Mouse (Mus musculus): ENCODE measurements around the gene Aff3. TPM values are rescaled to one million over a fixed set of nuclear protein-coding genes. Genes with fewer than 3 reads are reported as not detected.

Gene Aff3
- polyA plus RNA-seq, 1 experiment from 2014 or later = 9.6 TPM

DNA sequence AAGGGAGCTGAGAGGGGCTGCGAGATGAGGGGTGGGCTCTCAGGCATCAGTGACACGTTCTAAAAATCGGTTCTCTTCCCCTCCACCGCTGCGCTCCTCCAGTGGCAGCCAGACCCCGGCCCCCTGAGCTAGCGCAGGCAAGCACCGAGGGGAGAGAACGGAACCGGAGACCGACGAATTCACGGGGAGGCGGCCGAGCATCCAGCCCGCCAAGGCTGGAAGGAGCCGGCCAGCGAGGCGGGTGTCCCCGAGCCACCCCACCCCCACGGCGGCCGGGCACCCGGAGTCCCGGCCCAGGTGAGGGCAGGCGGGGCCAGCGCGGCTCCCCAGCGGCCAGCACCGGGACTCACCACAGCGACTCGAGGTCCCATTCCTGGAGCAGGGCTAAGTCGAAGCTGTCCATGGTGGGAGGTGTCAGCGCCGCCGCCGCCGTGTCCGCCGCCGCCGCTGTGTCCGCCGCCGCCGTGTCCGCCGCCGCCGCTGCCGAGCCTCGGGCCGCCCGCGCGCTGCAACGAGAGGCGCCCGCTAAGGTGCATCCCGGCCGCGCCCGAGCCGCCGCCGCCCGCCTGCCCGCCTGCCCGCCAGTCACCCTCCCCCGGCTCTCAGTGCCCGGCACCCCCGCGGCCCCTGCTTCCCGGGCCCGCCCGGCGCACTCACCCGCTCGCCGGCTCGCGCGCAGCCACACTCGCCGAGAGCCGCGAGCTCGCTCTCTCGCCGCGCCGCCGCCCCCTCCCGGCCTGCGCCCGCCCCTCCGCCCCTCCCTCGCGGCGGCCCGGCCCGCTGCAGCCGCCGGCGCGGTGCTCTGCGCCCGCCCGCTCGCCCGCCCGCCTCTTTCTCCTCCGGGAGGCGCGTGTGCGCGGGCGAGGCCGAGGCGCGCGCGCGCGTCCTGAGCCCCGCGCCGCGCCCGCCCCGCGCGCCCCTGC lies 37.8 kb downstream of the Aff3 start:
- Histone ChIP-seq H3K9me3 (replicated peaks; ENCODE audit: control insufficient read depth, low read length, poor library complexity, severe bottlenecking) (no peaks in the 10 kb centered on the region), H3K27ac (ENCODE audit: low read length) (peak overlapping the region; percentile 94), H3K27me3 (ENCODE audit: control insufficient read depth, insufficient read depth, low read depth, low read length) (no peaks in the 10 kb centered on the region), H3K36me3 (ENCODE audit: control insufficient read depth, insufficient read depth, low read length) (no peaks in the 10 kb centered on the region), H3K4me2 (ENCODE audit: low read length) (peak overlapping the region; percentile 85), H3K4me3 (ENCODE audit: low read depth, low read length) (peak overlapping the region; percentile 96), H3K9ac (ENCODE audit: low read depth, low read length) (peak overlapping the region; percentile 93), H3K4me1 (ENCODE audit: control insufficient read depth, insufficient read depth, low read length) (peaks cover 35% of the 10 kb centered on the region)
- WGBS = under 1% methylated on average over 60 of the region's 133 CpGs
- ATAC-seq = peak; percentile 87

- peak; percentile 27 for ATAC-seq
- Histone ChIP-seq H3K9ac (ENCODE audit: low read depth, low read length) (peak overlapping the region; percentile 93), H3K27ac (ENCODE audit: low read length) (peak overlapping the region; percentile 94), H3K4me1 (ENCODE audit: control insufficient read depth, insufficient read depth, low read length) (peaks cover 33% of the 10 kb centered on the region), H3K4me3 (ENCODE audit: low read depth, low read length) (peak overlapping the region; percentile 96), H3K4me2 (ENCODE audit: low read length) (peak overlapping the region; percentile 85), H3K9me3 (replicated peaks; ENCODE audit: control insufficient read depth, low read length, poor library complexity, severe bottlenecking) (no peaks in the 10 kb centered on the region), H3K36me3 (ENCODE audit: control insufficient read depth, insufficient read depth, low read length) (no peaks in the 10 kb centered on the region), H3K27me3 (ENCODE audit: control insufficient read depth, insufficient read depth, low read depth, low read length) (no peaks in the 10 kb centered on the region)
- 1% methylated on average over 10 of the region's 10 CpGs for WGBS
Measured at GRCm38 (mm10) chr1:38626388-38626738, 38.4 kb downstream of the Aff3 start.

- no peak overlapping the region for H3K4me2 ChIP-seq (ENCODE audit: low read length)
- H3K27ac ChIP-seq (ENCODE audit: low read length) = no peak overlapping the region
- no peaks in the 10 kb centered on the region for H3K36me3 ChIP-seq (ENCODE audit: control insufficient read depth, insufficient read depth, low read length)
- no peak for ATAC-seq
- WGBS = 47% methylated on average over 4 of the region's 4 CpGs
- H3K4me3 ChIP-seq (ENCODE audit: low read depth, low read length) = no peak overlapping the region
- no peak overlapping the region for H3K9ac ChIP-seq (ENCODE audit: low read depth, low read length)
- H3K4me1 ChIP-seq (ENCODE audit: control insufficient read depth, insufficient read depth, low read length) = peaks cover 16% of the 10 kb centered on the region
- no peaks in the 10 kb centered on the region for H3K9me3 ChIP-seq (replicated peaks; ENCODE audit: control insufficient read depth, low read length, poor library complexity, severe bottlenecking)
- H3K27me3 ChIP-seq (ENCODE audit: control insufficient read depth, insufficient read depth, low read depth, low read length) = no peaks in the 10 kb centered on the region
Measured at GRCm38 (mm10) chr1:38621840-38622239, 42.9 kb downstream of the Aff3 start.

DNA sequence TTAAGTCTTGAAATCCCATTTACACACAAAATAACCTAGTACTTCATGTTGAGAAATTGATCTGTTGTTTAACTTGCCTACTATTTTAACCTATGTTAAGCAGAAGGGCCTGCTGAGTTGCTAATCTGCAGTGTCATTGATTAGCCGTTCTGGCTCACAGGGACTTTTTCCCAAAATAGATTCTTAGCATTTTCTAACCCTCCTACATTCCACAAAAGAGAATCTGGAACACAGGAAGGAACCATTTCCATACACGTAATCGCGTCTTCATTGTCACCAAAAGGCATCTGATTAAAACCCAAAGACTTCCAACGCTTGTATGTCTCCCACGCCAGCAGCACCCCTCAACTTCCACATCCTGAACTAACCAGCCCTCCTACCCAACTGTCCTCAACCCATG lies 44.4 kb downstream of the Aff3 start:
- Histone ChIP-seq H3K4me2 (ENCODE audit: low read length) (no peak overlapping the region), H3K4me1 (ENCODE audit: control insufficient read depth, insufficient read depth, low read length) (peaks cover 9% of the 10 kb centered on the region), H3K36me3 (ENCODE audit: control insufficient read depth, insufficient read depth, low read length) (no peaks in the 10 kb centered on the region), H3K27ac (ENCODE audit: low read length) (no peak overlapping the region), H3K4me3 (ENCODE audit: low read depth, low read length) (no peak overlapping the region), H3K27me3 (ENCODE audit: control insufficient read depth, insufficient read depth, low read depth, low read length) (no peaks in the 10 kb centered on the region), H3K9me3 (replicated peaks; ENCODE audit: control insufficient read depth, low read length, poor library complexity, severe bottlenecking) (no peaks in the 10 kb centered on the region), H3K9ac (ENCODE audit: low read depth, low read length) (no peak overlapping the region)
- WGBS = 84% methylated on average over 6 of the region's 6 CpGs
- no peak for ATAC-seq

DNA sequence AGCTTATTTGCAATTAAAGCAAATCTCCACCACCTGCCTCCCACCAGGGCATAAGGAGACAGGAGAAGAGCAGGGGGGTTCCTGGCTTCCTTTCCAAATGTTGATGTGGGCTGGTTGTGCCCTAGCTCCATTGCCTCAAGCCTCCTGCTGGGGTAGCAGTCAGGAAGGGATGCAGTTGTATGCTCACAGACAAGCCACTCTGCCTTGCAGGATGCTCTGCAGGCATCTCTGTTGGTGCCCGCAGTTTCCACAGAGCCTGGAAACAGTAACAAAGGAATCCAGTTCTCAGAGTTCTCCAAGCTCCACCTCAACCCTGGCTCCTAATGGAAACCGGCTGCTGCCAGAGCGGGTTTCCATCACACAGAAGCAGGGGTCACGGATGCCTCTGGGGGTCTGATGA lies 58.0 kb downstream of the Aff3 start:
- H3K9me3 ChIP-seq (replicated peaks; ENCODE audit: control insufficient read depth, low read length, poor library complexity, severe bottlenecking) = no peaks in the 10 kb centered on the region
- no peak overlapping the region for H3K9ac ChIP-seq (ENCODE audit: low read depth, low read length)
- WGBS = 8% methylated on average over 4 of the region's 4 CpGs
- no peaks in the 10 kb centered on the region for H3K27me3 ChIP-seq (ENCODE audit: control insufficient read depth, insufficient read depth, low read depth, low read length)
- H3K4me2 ChIP-seq (ENCODE audit: low read length) = no peak overlapping the region
- ATAC-seq = peak; percentile 46; the same call in 1 of the 2 replicates
- peak overlapping the region; percentile 65; the same call in 1 of the 2 replicates for H3K27ac ChIP-seq (ENCODE audit: low read length)
- H3K4me3 ChIP-seq (ENCODE audit: low read depth, low read length) = no peak overlapping the region
- peaks cover 10% of the 10 kb centered on the region for H3K4me1 ChIP-seq (ENCODE audit: control insufficient read depth, insufficient read depth, low read length)
- no peaks in the 10 kb centered on the region for H3K36me3 ChIP-seq (ENCODE audit: control insufficient read depth, insufficient read depth, low read length)

- H3K36me3 ChIP-seq (ENCODE audit: control insufficient read depth, insufficient read depth, low read length) = no peaks in the 10 kb centered on the region
- H3K27ac ChIP-seq (ENCODE audit: low read length) = no peak overlapping the region
- peaks cover 10% of the 10 kb centered on the region for H3K4me1 ChIP-seq (ENCODE audit: control insufficient read depth, insufficient read depth, low read length)
- no peak overlapping the region for H3K9ac ChIP-seq (ENCODE audit: low read depth, low read length)
- H3K4me2 ChIP-seq (ENCODE audit: low read length) = no peak overlapping the region
- H3K9me3 ChIP-seq (replicated peaks; ENCODE audit: control insufficient read depth, low read length, poor library complexity, severe bottlenecking) = no peaks in the 10 kb centered on the region
- H3K4me3 ChIP-seq (ENCODE audit: low read depth, low read length) = no peak overlapping the region
- ATAC-seq = no peak
- no peaks in the 10 kb centered on the region for H3K27me3 ChIP-seq (ENCODE audit: control insufficient read depth, insufficient read depth, low read depth, low read length)
- WGBS = 79% methylated on average over 4 of the region's 4 CpGs
Measured at GRCm38 (mm10) chr1:38605426-38605825, 59.3 kb downstream of the Aff3 start.

DNA sequence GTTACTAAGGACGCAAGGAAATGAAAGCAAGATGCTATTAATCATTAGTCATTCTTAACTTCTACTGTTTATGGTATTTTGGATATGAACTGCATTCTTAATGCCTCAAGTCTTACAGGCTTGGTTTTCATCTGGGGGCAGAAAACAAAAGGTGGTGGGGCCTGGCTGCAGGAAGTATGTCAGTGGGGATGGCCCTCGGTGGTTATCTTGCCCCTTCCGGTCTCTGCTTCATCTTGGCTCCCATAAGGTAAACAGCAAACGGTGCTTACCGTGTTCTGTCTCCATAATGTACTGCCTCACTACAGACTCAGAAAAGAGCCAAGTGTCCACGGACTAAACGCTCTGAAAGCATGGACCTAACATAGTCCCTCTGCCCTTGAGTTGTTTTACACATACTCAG lies 60.1 kb downstream of the Aff3 start:
- peaks cover 10% of the 10 kb centered on the region for H3K4me1 ChIP-seq (ENCODE audit: control insufficient read depth, insufficient read depth, low read length)
- no peak for ATAC-seq
- no peaks in the 10 kb centered on the region for H3K36me3 ChIP-seq (ENCODE audit: control insufficient read depth, insufficient read depth, low read length)
- 93% methylated on average over 7 of the region's 7 CpGs for WGBS
- no peaks in the 10 kb centered on the region for H3K9me3 ChIP-seq (replicated peaks; ENCODE audit: control insufficient read depth, low read length, poor library complexity, severe bottlenecking)
- H3K9ac ChIP-seq (ENCODE audit: low read depth, low read length) = no peak overlapping the region
- H3K4me3 ChIP-seq (ENCODE audit: low read depth, low read length) = no peak overlapping the region
- H3K27me3 ChIP-seq (ENCODE audit: control insufficient read depth, insufficient read depth, low read depth, low read length) = no peaks in the 10 kb centered on the region
- no peak overlapping the region for H3K27ac ChIP-seq (ENCODE audit: low read length)
- no peak overlapping the region for H3K4me2 ChIP-seq (ENCODE audit: low read length)

DNA sequence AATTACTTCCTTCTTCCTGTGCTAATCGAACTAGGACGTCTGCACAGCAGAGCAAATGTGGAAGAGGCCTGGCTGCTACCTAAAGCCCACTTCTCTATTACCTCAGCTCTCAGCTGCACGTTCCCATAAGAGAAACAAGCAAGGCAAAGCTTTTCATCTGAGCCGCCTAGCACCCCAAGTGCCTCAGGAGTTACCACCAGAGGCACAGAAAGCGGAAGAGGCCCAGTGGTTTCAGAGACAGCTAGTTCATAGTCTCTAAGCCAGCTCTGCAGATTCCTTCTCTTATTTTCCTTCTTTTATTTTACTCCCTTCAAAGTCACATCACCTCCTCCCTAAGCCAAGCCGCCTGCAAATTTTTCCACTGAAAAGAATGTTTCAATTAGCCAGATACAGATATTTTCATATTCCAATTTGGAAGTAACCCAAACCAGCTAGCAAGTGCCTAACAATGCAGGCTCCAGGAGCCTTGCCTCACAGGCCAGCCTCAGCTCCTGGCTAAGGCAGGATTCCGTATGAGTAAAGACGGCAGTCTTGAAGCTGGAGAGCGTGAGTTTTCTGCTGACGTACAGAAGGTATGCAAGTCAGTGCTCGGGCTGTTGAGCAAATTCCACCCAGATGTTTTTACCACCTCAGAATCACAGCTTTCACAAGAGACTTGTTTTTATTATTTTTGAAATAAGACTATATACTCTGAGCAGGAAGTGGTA lies 62.8 kb downstream of the Aff3 start:
- H3K4me3 ChIP-seq (ENCODE audit: low read depth, low read length) = no peak overlapping the region
- ATAC-seq = no peak
- H3K36me3 ChIP-seq (ENCODE audit: control insufficient read depth, insufficient read depth, low read length) = no peaks in the 10 kb centered on the region
- peak overlapping the region; percentile 5; the same call in 1 of the 2 replicates for H3K27ac ChIP-seq (ENCODE audit: low read length)
- 71% methylated on average over 11 of the region's 11 CpGs for WGBS
- peaks cover 7% of the 10 kb centered on the region for H3K4me1 ChIP-seq (ENCODE audit: control insufficient read depth, insufficient read depth, low read length)
- no peaks in the 10 kb centered on the region for H3K27me3 ChIP-seq (ENCODE audit: control insufficient read depth, insufficient read depth, low read depth, low read length)
- no peak overlapping the region for H3K4me2 ChIP-seq (ENCODE audit: low read length)
- H3K9ac ChIP-seq (ENCODE audit: low read depth, low read length) = no peak overlapping the region
- no peaks in the 10 kb centered on the region for H3K9me3 ChIP-seq (replicated peaks; ENCODE audit: control insufficient read depth, low read length, poor library complexity, severe bottlenecking)

DNA sequence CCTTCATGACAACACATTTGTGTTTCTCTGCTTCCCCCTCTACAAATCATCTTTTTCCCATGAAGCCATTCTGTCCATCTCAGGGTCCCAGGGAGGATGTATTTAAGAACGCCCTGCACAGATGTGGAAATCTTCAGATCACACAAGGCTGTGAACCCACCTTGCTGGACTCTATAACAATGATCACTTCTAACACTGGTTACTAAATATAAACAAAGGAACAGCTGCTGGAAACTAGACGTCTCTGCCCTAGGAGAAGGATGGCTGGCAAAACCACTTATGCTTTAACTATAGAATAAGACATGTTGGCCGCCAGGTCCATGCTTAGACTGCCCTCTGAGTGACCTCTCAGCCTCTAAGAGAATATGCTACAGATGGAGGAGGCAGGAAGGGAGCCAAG lies 69.4 kb downstream of the Aff3 start:
- Histone ChIP-seq H3K9ac (ENCODE audit: low read depth, low read length) (no peak overlapping the region), H3K4me2 (ENCODE audit: low read length) (no peak overlapping the region), H3K27ac (ENCODE audit: low read length) (no peak overlapping the region), H3K4me1 (ENCODE audit: control insufficient read depth, insufficient read depth, low read length) (peaks cover 23% of the 10 kb centered on the region), H3K27me3 (ENCODE audit: control insufficient read depth, insufficient read depth, low read depth, low read length) (no peaks in the 10 kb centered on the region), H3K4me3 (ENCODE audit: low read depth, low read length) (no peak overlapping the region), H3K36me3 (ENCODE audit: control insufficient read depth, insufficient read depth, low read length) (no peaks in the 10 kb centered on the region), H3K9me3 (replicated peaks; ENCODE audit: control insufficient read depth, low read length, poor library complexity, severe bottlenecking) (no peaks in the 10 kb centered on the region)
- 75% methylated on average over 3 of the region's 3 CpGs for WGBS
- no peak for ATAC-seq

Measured in midbrain, embryonic 16.5 days (tissue).